Mouse (Mus musculus): Measurements from ENCODE around the gene Mecom.

GRCm38 (mm10) chr3:30189325-30189724, 358.5 kb downstream of the Mecom start:
- TF ChIP-seq CTCF (IDR thresholded peaks at IDR 0.05; ENCODE audit: low read depth, low read length), result no peak
- no peak for TF ChIP-seq POLR2A (IDR thresholded peaks at IDR 0.05; ENCODE audit: borderline replicate concordance, low read depth, low read length)
